Mouse (Mus musculus) heart, adult 18-20 months (tissue): ENCODE measurements around the gene Gm28168. TPM values are rescaled to one million over a fixed set of nuclear protein-coding genes. Genes with fewer than 3 reads are reported as not detected.
"Not testable (repeated sequence)": the region's sequence is repeated elsewhere in the genome, so short reads cannot be mapped to it uniquely, and the experiment has no call there.

Experiments used
- DNase-seq, 2 experiments: peaks; one replicate each; pipeline ENCODE4 v3.0.0; 2021 to 2022; ENCODE audit warnings: mixed read lengths in 1 of 2
- long read RNA-seq, 2 experiments: library from polyadenylated mRNA; stranded (forward); transcript quantifications; one replicate each; pipeline ENCODE4 v2.0.0; 2021
- total RNA-seq, 2 experiments: library from RNA; stranded (reverse); gene quantifications; 2 replicates each; pipeline ENCODE4 v1.2.3; 2021

Gene Gm28168
- not detected for total RNA-seq
- long read RNA-seq, experiment 1 = 0 reads
- long read RNA-seq, experiment 2 = 0 reads

GRCm38 (mm10) chr1:117927715-117928114 lies at the start of gene Gm28168:
Gm28168 (plus strand) TSS chr1:117928015.
- DNase-seq = not testable (repeated sequence)

DNA sequence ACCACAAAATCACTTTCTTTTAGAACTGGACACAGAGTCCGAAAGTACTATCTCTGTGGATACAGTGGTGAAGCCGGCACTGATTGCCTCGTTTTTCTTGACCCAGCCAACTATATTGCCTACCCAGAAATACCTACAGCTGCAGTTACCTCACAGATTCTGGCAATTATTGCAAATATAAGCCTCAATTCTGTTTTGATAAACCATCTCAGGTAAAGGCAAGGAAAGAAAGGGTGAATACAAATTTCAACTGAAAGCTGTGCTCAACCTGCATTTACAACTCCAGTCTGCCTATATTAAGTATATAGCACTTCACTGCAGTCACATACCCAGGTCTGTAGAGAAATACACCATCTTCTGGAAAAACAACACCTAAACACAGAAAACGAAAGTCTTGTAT lies 37.8 kb downstream of the Gm28168 start, which contains the start of gene Gm7145:
Gm7145 (plus strand) TSS at position 301 of the 400 bp plus-strand sequence.
- no peak for DNase-seq

Other genes with a start within 250 kb of the Gm28168 start
- gene Gm28363, start 230.9 kb upstream of the Gm28168 start, total RNA-seq = not detected
- not detected for gene B020011L13Rik, start 146.9 kb upstream of the Gm28168 start, total RNA-seq
- not detected for gene Gm28360, start 97.9 kb upstream of the Gm28168 start, total RNA-seq
- not detected for gene Gm7145, start 37.9 kb downstream of the Gm28168 start, total RNA-seq
- not detected for gene Gm29106, start 248.5 kb downstream of the Gm28168 start, total RNA-seq